Mouse (Mus musculus) cerebellum, adult 8-10 months (tissue): ENCODE measurements at regions not wholly inside any gene's neighbourhood (a gene's known extent, or its start where the extent isn't known, plus 50 kb on each side); places are given as distances from the start of the nearest gene placed in this dataset.

Experiments
- DNase-seq: peaks from one replicate; pipeline ENCODE4 v3.0.0; 2022

DNA sequence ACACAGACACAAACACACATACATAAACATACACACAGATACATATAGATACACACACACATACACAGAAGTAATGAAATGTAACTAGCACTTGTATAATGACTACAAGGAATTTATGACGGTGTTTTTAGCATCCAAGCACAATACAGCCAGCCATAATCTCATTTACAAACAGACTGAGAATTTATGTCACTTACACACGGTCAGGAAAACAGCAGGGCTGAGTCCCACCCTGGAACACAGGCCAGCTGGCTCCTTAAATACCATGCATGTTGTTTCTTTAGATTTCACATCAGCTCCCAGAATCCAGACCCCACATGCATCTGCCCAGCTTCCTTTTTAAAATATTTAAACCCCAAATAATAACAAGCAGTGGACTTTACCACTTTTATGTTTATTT lies 123.1 kb upstream of the Clnk start:
- no peak for DNase-seq

DNA sequence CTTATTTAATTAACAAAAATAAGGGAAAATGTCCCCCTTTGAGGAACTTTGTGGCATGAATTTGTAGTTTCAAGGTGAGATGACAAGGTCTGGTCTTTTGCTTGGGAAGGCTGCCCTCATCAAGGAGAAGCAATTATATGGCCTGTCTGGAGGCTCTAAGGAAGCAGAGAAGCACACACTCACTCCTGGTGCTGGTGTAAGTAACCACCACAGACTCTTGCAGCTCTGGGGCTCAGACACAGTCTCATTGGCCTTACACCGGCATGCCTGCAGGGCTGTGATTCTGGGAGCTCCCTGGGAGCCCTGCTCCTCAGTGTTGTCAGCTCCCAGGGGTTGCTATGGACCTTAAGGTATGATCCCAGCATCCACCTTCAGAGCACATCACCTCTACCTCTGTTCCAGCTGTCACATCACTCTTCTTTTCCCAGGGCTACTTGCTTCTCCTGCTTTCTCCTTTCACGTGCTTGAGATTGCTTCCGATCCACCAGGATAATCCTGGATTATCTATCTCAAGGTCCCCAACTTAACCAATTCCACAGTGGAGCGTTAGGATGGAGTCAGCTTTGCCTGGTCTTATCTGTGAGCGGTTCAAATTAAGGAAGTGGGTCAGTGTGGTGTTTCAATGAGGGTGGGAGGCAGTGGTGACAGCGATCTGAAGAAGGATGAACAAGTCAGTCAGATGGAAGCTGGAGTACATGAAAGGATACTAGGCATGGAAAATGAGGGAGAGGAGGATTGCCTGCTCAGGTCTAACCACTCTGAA lies 96.0 kb upstream of the Clnk start:
- no peak for DNase-seq

DNA sequence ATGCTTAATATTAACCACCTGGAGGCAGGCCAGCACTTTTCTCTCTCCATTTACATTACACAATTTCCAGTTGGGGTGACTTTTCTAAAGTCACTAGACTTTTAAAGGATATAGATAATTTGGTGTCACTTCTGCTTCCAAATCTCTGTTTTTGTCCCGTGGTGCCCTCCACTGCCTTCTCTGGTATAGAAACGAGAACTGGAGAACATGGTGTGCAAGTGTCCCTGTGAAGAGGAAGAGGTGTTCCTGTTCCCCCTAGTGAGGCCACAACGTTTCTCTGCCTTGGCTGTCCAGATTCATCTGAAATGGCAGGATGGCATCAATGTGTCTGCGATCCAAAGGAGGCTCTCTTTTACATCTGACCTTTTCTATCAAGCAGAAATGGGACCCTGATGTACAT lies 93.9 kb upstream of the Clnk start:
- DNase-seq, result no peak

DNA sequence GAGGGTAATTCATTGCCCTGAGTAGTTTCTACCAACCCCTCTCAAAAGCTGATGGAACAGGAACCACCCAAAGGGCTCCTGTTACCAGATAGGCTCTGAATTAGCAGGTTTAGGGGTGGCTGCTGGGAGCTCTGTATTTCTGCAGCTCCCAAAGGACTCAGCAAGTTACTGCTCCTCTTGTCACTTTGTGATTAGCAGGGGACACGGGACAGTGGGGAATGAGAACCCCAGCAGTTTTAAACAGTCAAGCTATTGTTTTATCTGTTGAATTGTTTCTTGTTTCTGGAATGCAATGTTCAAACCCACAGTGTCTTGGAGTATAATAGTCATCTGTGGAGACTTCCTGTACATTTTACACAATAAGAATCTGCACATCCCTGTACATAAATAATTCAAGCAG lies 90.4 kb upstream of the Clnk start:
- DNase-seq, result no peak

DNA sequence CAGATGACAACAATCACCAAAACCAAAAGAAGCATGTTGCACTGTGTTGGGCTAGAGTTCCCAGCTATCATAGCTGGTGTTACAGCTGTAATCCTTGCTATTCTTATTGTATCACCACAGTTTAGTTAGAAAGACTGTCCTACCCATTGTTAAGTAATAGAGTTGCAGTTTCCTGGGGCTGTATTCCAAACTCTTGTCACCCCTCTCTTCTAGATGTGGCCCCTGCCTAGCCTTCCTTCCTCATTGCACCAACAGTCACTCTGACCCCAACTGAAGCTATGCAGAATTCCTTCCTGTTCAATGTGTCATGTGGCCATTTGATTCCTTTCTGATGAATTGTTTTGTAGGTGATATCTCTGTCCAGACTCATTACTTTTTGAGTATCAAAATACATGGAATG lies 87.8 kb upstream of the Clnk start:
- DNase-seq, result no peak

DNA sequence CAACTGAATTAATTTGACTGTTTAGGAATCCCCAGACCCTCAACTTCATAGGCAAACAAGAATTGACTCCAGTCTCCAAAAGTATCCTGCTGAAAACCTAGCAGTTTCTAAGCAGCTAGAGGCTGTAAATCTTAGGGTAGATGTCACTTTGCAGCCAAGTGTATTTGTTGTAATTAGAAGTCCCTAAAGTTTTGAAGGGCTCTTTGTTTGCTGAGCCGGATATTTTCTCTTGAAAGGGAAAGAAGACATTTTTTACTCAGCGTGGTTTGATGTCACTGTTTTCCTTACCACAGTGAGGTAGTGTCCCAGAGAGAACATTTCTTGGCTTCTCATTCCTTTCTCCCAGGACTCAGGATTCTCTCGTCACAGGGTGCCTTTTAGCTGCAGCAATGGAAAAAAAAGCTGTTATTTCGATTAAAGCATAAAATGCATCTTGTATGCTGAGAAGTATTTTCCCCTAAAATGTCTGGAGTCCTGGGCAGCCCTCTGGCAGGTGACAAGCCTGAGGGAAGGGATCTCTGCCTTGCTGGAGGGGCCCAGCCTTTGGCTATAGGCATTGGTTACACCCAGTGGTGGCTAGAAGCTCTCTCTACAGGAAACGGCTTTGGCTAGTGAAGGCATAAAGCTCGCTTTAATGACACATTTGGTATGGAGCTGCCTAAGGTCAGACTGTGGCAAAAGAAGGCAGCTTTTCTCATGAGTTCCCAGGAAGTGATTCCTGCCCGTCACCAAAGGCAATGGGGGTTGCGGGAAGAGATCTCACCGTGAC lies 74.1 kb upstream of the Clnk start:
- DNase-seq, result no peak

GRCm38 (mm10) chr5:38945903-38946686 lies 69.5 kb upstream of the Clnk start:
- no peak for DNase-seq

DNA sequence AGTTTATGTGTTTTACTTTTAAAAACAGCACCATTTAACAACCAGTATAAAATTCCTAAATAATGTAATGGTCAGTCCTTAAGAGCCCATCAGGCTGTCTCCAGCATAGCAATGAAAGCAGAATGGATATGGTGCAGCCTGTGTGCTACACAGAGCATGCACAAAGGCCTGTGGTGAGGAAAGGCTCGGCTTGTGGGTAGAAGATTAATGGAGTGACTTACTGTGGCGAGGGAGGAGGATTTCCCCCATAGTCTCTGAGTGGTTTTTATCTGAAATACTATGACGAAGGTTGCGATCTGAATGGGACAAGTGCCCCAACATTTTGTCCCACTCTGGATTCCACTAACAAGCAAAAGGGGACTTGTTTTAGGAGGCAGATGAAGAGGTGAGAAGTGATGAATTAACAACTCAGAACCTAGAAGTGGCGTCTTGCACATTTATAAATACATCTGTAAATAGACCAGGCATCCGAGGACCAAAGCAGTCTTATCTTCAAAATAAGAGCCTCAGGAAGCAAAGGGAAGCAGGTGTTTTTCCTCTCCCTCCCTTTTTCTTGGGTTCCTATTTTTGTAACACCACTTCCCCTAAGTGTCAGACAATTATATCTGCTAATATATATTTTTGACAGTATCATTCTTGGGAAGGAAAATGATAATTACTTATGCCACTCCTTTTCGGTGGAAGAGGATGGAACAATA lies 55.9 kb upstream of the Clnk start:
- no peak for DNase-seq

DNA sequence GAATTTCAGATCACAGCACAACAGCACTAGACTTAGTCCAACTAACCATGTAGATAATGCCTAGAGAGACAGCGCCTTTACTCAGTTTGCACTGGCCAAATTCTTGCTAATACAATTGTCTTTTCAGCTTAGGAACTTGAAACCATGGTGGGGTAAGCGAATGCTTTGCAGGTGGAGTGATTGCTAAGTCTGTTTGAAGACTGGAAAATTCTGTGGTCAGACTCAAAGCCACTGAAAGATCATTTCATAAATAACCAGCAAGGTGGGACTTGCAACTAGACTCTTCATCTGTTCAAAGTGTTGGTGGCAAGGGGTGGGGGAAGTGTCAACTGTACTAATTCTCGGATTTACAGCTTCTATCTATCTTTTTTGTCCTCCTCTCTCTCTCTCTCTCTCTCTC lies 50.4 kb upstream of the Clnk start:
- no peak for DNase-seq
